Mouse (Mus musculus) CH12.LX (cell line): ENCODE results near the gene Fam71f2. TPM values are rescaled to one million over a fixed set of nuclear protein-coding genes. Genes with fewer than 3 reads are reported as not detected.

Source experiments
- DNase-seq: peaks from one replicate; pipeline ENCODE4 v3.0.0-alpha.2; 2013; ENCODE audit errors: extremely low read depth
- H3K27ac ChIP-seq: 2 replicates; pipeline ENCODE4 v1.5.1; 2012; ENCODE audit warnings: low read depth, mild to moderate bottlenecking, control low read depth, moderate library complexity; ENCODE audit not compliant: insufficient read depth
- H3K27me3 ChIP-seq: replicated peaks from 2 replicates; pipeline ENCODE3; 2012; ENCODE audit warnings: inconsistent platforms
- H3K36me3 ChIP-seq, 2 experiments: replicated peaks in 1 of 2; 2 replicates each; pipeline versions ENCODE3 to v1.6.1; 2012; ENCODE audit warnings: inconsistent platforms in 1 of 2, low read length in 1 of 2, mild to moderate bottlenecking in 1 of 2, mixed read lengths in 1 of 2, moderate library complexity in 1 of 2; ENCODE audit not compliant: control insufficient read depth in 1 of 2, insufficient read depth in 1 of 2
- H3K4me1 ChIP-seq, 2 experiments: 2 replicates each; pipeline ENCODE4 v1.6.1; 2012; ENCODE audit warnings: inconsistent platforms in 1 of 2, moderate library complexity in 1 of 2; ENCODE audit not compliant: insufficient read depth in 2 of 2, control insufficient read depth in 1 of 2
- H3K4me2 ChIP-seq: 2 replicates; pipeline ENCODE4 v1.6.1; 2012; ENCODE audit warnings: low read depth, mild to moderate bottlenecking, control low read depth; ENCODE audit not compliant: poor library complexity, insufficient read depth, severe bottlenecking
- H3K4me3 ChIP-seq, 3 experiments: fragments of 150-350 bp in 1 of 3; sonication (generic) in 1 of 3; replicated peaks in 1 of 3; 2 replicates each; pipeline versions ENCODE3 to v1.5.1; 2011 to 2012; ENCODE audit warnings: low read depth in 2 of 3, low read length in 2 of 3, mild to moderate bottlenecking in 2 of 3, moderate library complexity in 2 of 3, control low read depth in 1 of 3, improper control_type of control experiment in 1 of 3, inconsistent platforms in 1 of 3, mixed read lengths in 1 of 3; ENCODE audit not compliant: poor library complexity in 1 of 3
- H3K79me2 ChIP-seq: replicated peaks from 2 replicates; pipeline ENCODE4 v1.6.1; 2012; ENCODE audit warnings: mild to moderate bottlenecking, moderate library complexity; ENCODE audit not compliant: control insufficient read depth, poor library complexity, insufficient read depth, severe bottlenecking; ENCODE audit errors: extremely low read depth
- H3K9ac ChIP-seq: 2 replicates; pipeline ENCODE4 v1.6.1; 2012; ENCODE audit warnings: low read depth, mild to moderate bottlenecking, control low read depth, moderate library complexity; ENCODE audit not compliant: insufficient read depth
- H3K9me3 ChIP-seq: replicated peaks from 2 replicates; pipeline ENCODE3; 2012; ENCODE audit warnings: low read length, inconsistent platforms, mixed read lengths
- CHD2 ChIP-seq: IDR thresholded peaks from 2 replicates; pipeline ENCODE4 v1.6.1; 2011; ENCODE audit warnings: low read length, improper control_type of control experiment
- CTCF ChIP-seq, 2 experiments: IDR thresholded peaks in 1 of 2; conservative IDR thresholded peaks in 1 of 2; 2 replicates each; pipeline ENCODE4 v1.5.1; 2011 to 2012; ENCODE audit warnings: low read depth in 2 of 2, low read length in 2 of 2, improper control_type of control experiment in 1 of 2, inconsistent platforms in 1 of 2, mild to moderate bottlenecking in 1 of 2, moderate library complexity in 1 of 2
- E2F4 ChIP-seq: IDR thresholded peaks from 2 replicates; pipeline ENCODE4 v1.6.1; 2011; ENCODE audit warnings: low read depth, low read length, improper control_type of control experiment; ENCODE audit not compliant: insufficient replicate concordance
- ELF1 ChIP-seq: IDR thresholded peaks from 2 replicates; pipeline ENCODE4 v1.6.1; 2014; ENCODE audit warnings: low read depth, mild to moderate bottlenecking, inconsistent platforms, low read length, improper control_type of control experiment
- EP300 ChIP-seq: IDR thresholded peaks from 2 replicates; pipeline ENCODE4 v1.6.1; 2011; ENCODE audit warnings: low read length, improper control_type of control experiment
- ETS1 ChIP-seq: conservative IDR thresholded peaks from 2 replicates; pipeline ENCODE4 v1.6.1; 2012; ENCODE audit warnings: low read depth, mild to moderate bottlenecking, inconsistent platforms, low read length, improper control_type of control experiment, moderate library complexity
- MAFK ChIP-seq: IDR thresholded peaks from 2 replicates; pipeline ENCODE4 v1.6.1; 2011; ENCODE audit warnings: low read length, improper control_type of control experiment; ENCODE audit not compliant: insufficient replicate concordance
- MEF2A ChIP-seq: IDR thresholded peaks from 2 replicates; pipeline ENCODE4 v1.6.1; 2014; ENCODE audit warnings: low read depth, mild to moderate bottlenecking, inconsistent platforms, low read length, improper control_type of control experiment, borderline replicate concordance
- PAX5 ChIP-seq: IDR thresholded peaks from 2 replicates; pipeline ENCODE4 v1.6.1; 2012; ENCODE audit warnings: low read length, inconsistent platforms, mixed read lengths
- RCOR1 ChIP-seq: conservative IDR thresholded peaks from 2 replicates; pipeline ENCODE4 v1.6.1; 2012; ENCODE audit warnings: low read depth, mild to moderate bottlenecking, inconsistent platforms, low read length, improper control_type of control experiment
- TCF12 ChIP-seq: IDR thresholded peaks from 2 replicates; pipeline ENCODE4 v1.6.1; 2014; ENCODE audit warnings: low read depth, mild to moderate bottlenecking, inconsistent platforms, low read length, improper control_type of control experiment
- ZC3H11A ChIP-seq: IDR thresholded peaks from 2 replicates; pipeline ENCODE4 v1.6.1; 2012; ENCODE audit warnings: low read depth, mild to moderate bottlenecking, inconsistent platforms, low read length, improper control_type of control experiment
- ZKSCAN1 ChIP-seq: IDR thresholded peaks from 2 replicates; pipeline ENCODE4 v1.6.1; 2012; ENCODE audit warnings: low read depth, inconsistent platforms, low read length, improper control_type of control experiment, borderline replicate concordance
- ZNF384 ChIP-seq: IDR thresholded peaks from 2 replicates; pipeline ENCODE4 v1.6.1; 2012; ENCODE audit warnings: low read depth, low read length, improper control_type of control experiment, inconsistent platforms
- dilution Hi-C: fragments of 300-500 bp; cut with MboI; formaldehyde crosslinking; loops from 2 replicates; pipeline ENCODE4 v1.14.3; 2020; ENCODE audit warnings: low sequenced_read_pairs; ENCODE audit not compliant: extremely low pct_unique_long_range_greater_than_20kb, extremely low pct_ligation_motif_present
- in situ Hi-C: fragments of 300-500 bp; cut with MboI; formaldehyde crosslinking; loops from 3 replicates; pipeline ENCODE4 v1.14.3; 2019; ENCODE audit warnings: low sequenced_read_pairs, low pct_ligation_motif_present, low pct_unique_long_range_greater_than_20kb, mixed read lengths
- polyA plus RNA-seq: library from polyadenylated mRNA; unstranded; fragments of >175 nt; gene quantifications from 2 replicates; pipeline ENCODE4 v1.2.1, GENCODE M21; 2012; ENCODE audit warnings: low read depth; ENCODE audit not compliant: insufficient read length
- total RNA-seq, 2 experiments: library from RNA; depleted of rRNA; stranded (reverse); fragments of 300-350 nt in 1 of 2; fragments of >200 nt in 1 of 2; gene quantifications; 2 replicates each; pipeline ENCODE4 v1.2.3; 2012 to 2014

Fam71f2 gene
- total and polyA plus RNA-seq, 3 experiments: 0.23 to 0.30 TPM; not detected in 1

- no peak for TF ChIP-seq PAX5
- no peak for TF ChIP-seq TCF12
- TF ChIP-seq CHD2: no peak
- TF ChIP-seq CTCF (conservative IDR thresholded peaks at IDR 0.05 in 1 of 2, IDR thresholded peaks at IDR 0.05 in 1 of 2; ENCODE audit: low read depth in 2 of 2, low read length in 2 of 2): no peak
- no peak for TF ChIP-seq EP300
- no peak for TF ChIP-seq MAFK
- no peak for TF ChIP-seq ZKSCAN1
- no peak for TF ChIP-seq MEF2A
- TF ChIP-seq E2F4: no peak
- no peak for TF ChIP-seq ETS1
- no peak for TF ChIP-seq ZC3H11A
- no peak for TF ChIP-seq RCOR1
- Histone ChIP-seq H3K27ac (no peak overlapping the region), H3K79me2 (no peaks in the 10 kb centered on the region), H3K9me3 (no peaks in the 10 kb centered on the region), H3K4me3 (no peak overlapping the region), H3K9ac (no peak overlapping the region), H3K36me3 (no peaks in the 10 kb centered on the region), H3K4me2 (no peak overlapping the region), H3K27me3 (peaks cover 27% of the 10 kb centered on the region), H3K4me1 (peaks cover 0 to 2% of the 10 kb centered on the region in 2 experiments; a peak in 1 of 4 replicates)
- no peak for DNase-seq
- in situ Hi-C loops (no loop called here), dilution Hi-C loops (no loop called here)
Measured at GRCm38 (mm10) chr6:29264456-29264781, 15.0 kb upstream of the Fam71f2 start.

GRCm38 (mm10) chr6:29266936-29267335 is 12.5 kb upstream of the Fam71f2 start:
- no peak overlapping the region for H3K9ac ChIP-seq
- H3K79me2 ChIP-seq: no peaks in the 10 kb centered on the region
- H3K27ac ChIP-seq: no peak overlapping the region
- H3K27me3 ChIP-seq: peaks cover 18% of the 10 kb centered on the region
- in situ Hi-C loops: no loop called here
- H3K4me3 ChIP-seq: no peak overlapping the region
- DNase-seq: no peak
- no peaks in the 10 kb centered on the region for H3K9me3 ChIP-seq
- dilution Hi-C loops: no loop called here
- peaks cover 2 to 12% of the 10 kb centered on the region in 2 experiments; a peak in 3 of 4 replicates for H3K4me1 ChIP-seq
- H3K36me3 ChIP-seq: no peaks in the 10 kb centered on the region
- TF ChIP-seq ZNF384: no peak
- no peak for TF ChIP-seq ELF1
- TF ChIP-seq ZKSCAN1: no peak
- no peak overlapping the region for H3K4me2 ChIP-seq
